Mouse (Mus musculus) c-Kit-positive CD71-positive TER-119-negative erythroid progenitor cells, embryonic 14.5 days (primary cell): Measurements from ENCODE around the gene Esm1.
"Not testable (repeated sequence)": the region's sequence is repeated elsewhere in the genome, so short reads cannot be mapped to it uniquely, and the experiment has no call there.

ENCODE experiments used
- DNase-seq: peaks from one replicate; pipeline ENCODE4 v3.0.0-alpha.2; 2013; ENCODE audit warnings: low read depth

Esm1 gene

DNA sequence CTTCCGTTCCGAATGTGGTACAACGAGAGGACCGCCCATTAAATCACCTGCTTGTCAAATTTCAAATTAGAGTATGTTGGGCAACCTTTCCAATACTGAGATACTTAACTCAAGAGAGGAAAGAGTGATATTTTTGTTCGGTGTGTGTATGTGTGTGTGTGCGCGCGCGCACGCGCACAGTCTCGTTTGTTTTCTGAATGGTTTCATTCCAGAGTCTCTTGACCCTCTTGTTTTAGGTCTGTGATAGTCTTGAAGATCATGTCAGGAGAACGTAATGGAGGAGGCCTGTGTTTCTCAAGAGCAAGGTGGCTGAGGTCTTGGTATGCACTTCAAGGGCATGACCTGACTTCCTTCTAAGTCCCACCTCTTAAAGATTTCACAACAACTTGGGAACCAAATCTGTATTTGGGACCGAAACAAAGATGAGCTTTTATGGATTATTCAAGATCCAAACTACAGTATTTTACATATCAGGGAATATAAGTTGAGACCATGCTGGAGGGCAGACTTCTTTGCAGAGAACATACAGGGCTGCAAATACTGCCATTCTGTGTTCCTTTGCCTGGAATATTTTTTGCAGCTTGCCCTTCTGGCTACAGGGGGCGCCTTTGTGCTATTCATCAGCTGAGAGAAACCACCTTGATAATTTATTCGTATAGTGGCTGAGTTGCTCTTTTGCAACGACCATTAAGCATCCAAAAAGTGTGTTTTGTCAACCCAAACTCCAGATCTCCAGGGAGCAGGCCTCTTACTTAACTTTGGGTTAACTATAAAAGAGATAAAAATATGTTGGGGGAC is 18.4 kb downstream of the Esm1 start:
- DNase-seq, result no peak

DNA sequence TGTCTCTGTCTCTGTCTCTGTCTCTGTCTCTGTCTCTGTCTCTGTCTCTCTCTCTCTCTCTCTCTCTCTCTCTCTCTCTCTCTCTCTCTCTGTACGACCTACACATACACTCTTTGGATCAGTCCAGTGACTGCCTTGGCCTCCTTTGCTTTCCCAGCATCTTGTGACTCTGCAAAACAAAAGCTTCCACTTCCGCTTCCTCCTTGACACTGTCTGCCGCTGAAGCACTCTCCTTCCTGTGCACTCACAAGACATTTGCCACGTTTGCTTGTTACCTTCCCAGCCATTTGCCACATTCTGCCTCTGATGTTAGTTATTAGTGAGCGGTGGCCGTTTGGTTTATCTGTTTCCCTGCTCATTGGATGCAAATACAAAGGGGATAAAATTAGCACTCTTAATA is 32.7 kb downstream of the Esm1 start:
- DNase-seq, result no peak

DNA sequence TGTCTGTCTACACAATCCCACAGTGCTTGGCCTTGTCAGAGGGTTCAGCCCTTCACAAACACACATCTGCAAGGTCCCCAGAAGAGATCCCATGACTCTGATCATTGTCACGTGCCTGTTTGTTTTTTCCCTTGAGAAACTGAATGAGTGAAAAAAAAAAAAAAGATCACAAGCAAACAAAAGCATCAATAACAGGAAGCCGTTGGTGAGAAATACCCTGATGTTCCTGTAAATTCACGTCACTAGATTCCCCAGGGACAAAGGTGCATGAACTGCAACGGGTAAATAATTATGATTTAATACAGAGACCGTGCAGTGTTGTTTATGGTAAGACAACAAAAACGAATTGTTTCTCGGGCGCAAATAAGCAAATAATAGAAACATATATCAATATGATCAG is 35.6 kb downstream of the Esm1 start:
- no peak for DNase-seq

DNA sequence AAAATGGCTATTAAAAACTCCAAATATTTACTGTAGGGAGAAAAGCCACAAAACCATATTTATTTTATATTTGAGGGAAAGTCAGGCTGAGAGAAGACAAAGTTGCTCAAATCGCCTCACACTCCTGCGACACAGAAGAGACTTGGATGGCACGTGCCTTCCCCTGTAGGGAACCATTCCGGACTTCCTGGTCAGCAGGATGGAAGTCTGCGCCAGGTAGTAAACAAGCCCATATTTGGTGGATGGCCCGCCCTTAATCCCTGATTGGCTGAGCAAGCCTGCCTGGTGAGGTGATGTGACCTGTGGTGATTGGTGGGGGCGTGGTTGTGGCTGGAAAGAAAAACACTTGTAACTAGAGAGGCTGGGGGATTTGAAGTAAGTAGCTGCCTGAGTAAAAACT is 43.1 kb downstream of the Esm1 start:
- DNase-seq, result not testable (repeated sequence)

DNA sequence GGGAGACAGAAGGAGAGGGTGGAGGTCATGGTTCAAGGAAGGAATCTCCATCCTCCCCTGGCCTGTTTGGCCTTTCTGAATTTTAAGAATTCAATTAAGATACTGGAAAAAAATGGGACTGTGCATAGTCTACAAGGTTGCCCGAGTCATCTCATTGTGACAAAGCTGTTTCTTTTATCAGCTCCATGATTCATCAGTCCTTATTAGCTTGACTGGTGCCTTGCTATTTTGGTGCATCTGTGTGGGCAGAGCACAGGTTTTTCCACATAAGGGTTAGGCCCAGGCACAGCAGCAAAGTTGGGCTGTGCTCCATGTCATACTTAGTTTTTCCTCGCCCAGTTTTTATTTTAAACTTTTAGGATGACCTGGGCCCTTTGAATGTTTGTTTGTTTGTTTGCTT is 47.3 kb downstream of the Esm1 start:
- no peak for DNase-seq

DNA sequence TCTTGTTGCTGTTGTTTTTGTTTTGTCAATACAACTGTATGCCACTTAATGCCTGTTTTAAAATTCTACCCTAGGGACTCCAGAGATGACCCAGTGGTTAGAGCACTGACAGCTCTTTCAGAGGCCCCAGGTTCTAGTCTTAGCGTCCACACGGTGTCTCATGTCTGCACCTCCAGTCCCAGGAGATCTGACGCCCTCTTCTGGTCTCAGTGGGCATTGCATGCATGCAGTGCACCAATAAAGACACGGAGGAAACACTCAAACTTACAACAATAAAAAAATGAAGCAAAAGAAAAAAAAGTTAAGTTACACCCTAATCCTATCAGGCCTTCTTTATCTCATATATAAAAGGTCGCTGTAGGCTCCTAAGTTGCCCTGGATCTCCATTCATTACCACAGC is 47.7 kb downstream of the Esm1 start:
- DNase-seq, result no peak

DNA sequence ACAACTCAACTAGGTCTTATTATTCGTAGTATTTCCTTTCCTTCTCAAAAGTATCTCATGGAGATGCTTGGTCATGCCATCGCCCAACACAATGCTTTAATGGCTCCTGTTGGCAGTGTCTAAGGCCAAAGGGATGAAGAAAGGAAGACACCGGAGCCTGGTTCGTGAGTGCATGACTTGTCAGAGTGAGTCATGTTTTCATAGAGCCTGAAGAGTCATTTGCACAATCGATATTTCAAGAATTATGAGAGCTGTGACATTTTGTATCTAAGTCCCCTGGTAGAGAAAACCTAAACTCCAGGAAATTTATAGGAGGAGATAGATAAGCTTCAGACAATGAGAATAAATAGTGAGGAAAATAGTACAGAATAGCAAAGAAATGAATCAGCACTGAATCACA is 49.8 kb downstream of the Esm1 start:
- DNase-seq, result no peak

DNA sequence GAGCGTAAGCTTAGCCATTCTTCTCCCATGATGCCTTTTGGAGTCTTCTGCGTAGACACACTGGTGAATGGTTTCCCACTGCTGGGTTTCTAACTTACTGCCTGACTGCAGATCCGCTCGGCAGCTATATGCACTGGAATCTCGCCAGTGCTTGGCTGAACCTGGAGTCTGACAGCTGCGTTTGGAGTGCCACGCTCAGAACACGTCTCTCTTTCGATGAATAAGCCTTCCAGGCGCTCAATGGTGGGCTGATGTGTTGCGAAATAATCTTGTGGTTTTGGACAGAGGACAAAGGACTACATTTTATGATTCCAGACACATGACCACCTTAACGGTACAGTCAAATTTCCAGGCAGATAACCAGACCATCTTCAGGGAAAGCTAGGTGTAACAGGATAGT is 53.4 kb downstream of the Esm1 start:
- no peak for DNase-seq

DNA sequence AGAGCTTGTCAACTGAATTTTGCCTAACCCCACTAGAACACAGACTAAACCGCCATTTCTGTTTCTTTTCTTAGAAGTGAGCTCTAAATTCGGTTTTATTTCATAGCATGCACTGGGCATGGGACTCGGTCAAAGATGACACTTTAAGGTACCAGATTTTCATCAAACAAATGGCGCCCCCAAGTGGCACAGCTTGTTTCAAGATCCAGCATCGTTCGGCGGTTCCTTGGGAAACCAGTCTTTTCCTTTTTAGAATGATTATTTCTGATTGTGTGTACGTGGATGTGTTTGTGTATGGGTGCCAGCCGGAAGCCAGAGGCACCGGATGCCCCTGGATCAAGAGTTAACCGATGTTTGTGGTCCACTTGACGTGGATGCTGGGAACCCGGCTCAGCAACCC is 55.8 kb downstream of the Esm1 start:
- DNase-seq, result no peak

DNA sequence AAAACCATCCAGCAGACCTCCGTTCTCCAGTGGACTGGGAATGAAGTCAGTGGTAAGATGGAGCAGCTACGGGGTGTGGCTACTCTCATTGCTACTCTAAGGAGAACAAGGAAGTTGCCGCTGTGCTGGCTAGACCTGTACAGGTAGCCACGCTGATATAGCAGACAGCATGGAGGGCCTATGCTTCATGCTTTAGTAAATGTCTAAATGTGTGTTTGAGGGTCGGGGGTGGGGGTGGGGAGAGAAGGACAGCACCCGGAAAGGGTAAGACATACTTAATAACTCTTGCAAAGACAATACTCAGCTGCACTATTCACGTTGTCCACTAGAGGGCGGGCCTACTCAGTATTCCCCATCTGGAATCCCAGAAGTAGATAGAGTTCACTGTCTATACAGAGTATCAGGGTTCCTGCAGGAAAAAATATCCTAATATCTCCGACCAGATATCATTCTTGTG is 57.1 kb downstream of the Esm1 start:
- peak; percentile 46 for DNase-seq

DNA sequence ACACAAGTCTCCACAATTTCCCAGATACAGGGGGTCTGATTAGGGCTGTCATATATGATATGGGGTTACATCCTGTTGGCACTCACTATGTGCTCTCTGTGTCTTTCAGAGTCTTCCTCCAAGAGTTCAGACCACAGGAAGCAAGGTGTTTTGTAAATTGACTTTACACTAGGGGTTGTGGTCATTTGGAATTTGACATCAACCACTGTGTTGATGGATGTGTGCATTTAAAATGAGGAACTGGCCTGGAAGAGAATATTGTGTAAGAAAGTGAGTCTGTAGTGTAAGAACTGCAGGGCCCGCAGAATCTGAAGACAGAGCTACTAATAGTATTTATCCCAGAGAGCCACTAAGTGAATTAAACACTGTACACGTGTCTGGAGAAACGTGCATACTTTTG is 57.7 kb downstream of the Esm1 start:
- DNase-seq, result no peak
